Mouse (Mus musculus): ENCODE data around the gene Elfn1. TPM values are rescaled to one million over a fixed set of nuclear protein-coding genes. Genes with fewer than 3 reads are reported as not detected.
"Not testable (repeated sequence)": the region's sequence is repeated elsewhere in the genome, so short reads cannot be mapped to it uniquely, and the experiment has no call there.

The Elfn1 gene
- polyA plus RNA-seq, 1 experiment from 2014 or later = 3.0 TPM

GRCm38 (mm10) chr5:139991531-139991930 lies 83.8 kb downstream of the Elfn1 start:
- H3K4me2 ChIP-seq (ENCODE audit: low read length) = no peak overlapping the region
- peaks cover 25% of the 10 kb centered on the region for H3K9me3 ChIP-seq (ENCODE audit: control insufficient read depth, low read length)
- no peak overlapping the region for H3K27ac ChIP-seq (replicated peaks; ENCODE audit: low read depth, low read length)
- 94% methylated on average over 3 of the region's 3 CpGs for WGBS
- ATAC-seq (ENCODE audit: low FRiP score, low TSS enrichment) (no peak), DNase-seq (no peak)
- no peak overlapping the region for H3K9ac ChIP-seq (replicated peaks; ENCODE audit: low read length)
- H3K4me1 ChIP-seq (ENCODE audit: control insufficient read depth, insufficient read depth, low read length) = no peaks in the 10 kb centered on the region
- H3K27me3 ChIP-seq (ENCODE audit: control insufficient read depth, insufficient read depth, low read length) = no peaks in the 10 kb centered on the region
- H3K4me3 ChIP-seq (replicated peaks; ENCODE audit: low read depth, low read length) = no peak overlapping the region
- H3K36me3 ChIP-seq (ENCODE audit: control insufficient read depth, insufficient read depth, low read length) = no peaks in the 10 kb centered on the region

GRCm38 (mm10) chr5:139998321-139998720 lies 90.6 kb downstream of the Elfn1 start:
- not testable (repeated sequence) for DNase-seq; H3K4me1 ChIP-seq (ENCODE audit: control insufficient read depth, insufficient read depth, low read length); H3K4me3 ChIP-seq (replicated peaks; ENCODE audit: low read depth, low read length); H3K27me3 ChIP-seq (ENCODE audit: control insufficient read depth, insufficient read depth, low read length); H3K9me3 ChIP-seq (ENCODE audit: control insufficient read depth, low read length); H3K9ac ChIP-seq (replicated peaks; ENCODE audit: low read length); H3K27ac ChIP-seq (replicated peaks; ENCODE audit: low read depth, low read length); H3K4me2 ChIP-seq (ENCODE audit: low read length); ATAC-seq (ENCODE audit: low FRiP score, low TSS enrichment); H3K36me3 ChIP-seq (ENCODE audit: control insufficient read depth, insufficient read depth, low read length)
- 74% methylated on average over 12 of the region's 12 CpGs for WGBS

- Histone ChIP-seq H3K36me3 (ENCODE audit: control insufficient read depth, insufficient read depth, low read length) (no peaks in the 10 kb centered on the region), H3K27me3 (ENCODE audit: control insufficient read depth, insufficient read depth, low read length) (peaks cover 7% of the 10 kb centered on the region; the same call in 1 of the 2 replicates), H3K4me2 (ENCODE audit: low read length) (no peak overlapping the region), H3K9ac (replicated peaks; ENCODE audit: low read length) (no peak overlapping the region), H3K4me1 (ENCODE audit: control insufficient read depth, insufficient read depth, low read length) (no peaks in the 10 kb centered on the region), H3K9me3 (ENCODE audit: control insufficient read depth, low read length) (no peaks in the 10 kb centered on the region), H3K4me3 (replicated peaks; ENCODE audit: low read depth, low read length) (no peak overlapping the region), H3K27ac (replicated peaks; ENCODE audit: low read depth, low read length) (no peak overlapping the region)
- DNase-seq = no peak
- WGBS = 29% methylated on average over 6 of the region's 6 CpGs
- ATAC-seq (ENCODE audit: low FRiP score, low TSS enrichment) = no peak
These were observed 91.2 kb downstream of the Elfn1 start for GRCm38 (mm10) chr5:139998916-139999315.

GRCm38 (mm10) chr5:140002541-140002940 lies 94.8 kb downstream of the Elfn1 start:
- peak; percentile 32 for DNase-seq
- 50% methylated on average over 3 of the region's 3 CpGs for WGBS
- H3K4me2 ChIP-seq (ENCODE audit: low read length) = no peak overlapping the region
- H3K9me3 ChIP-seq (ENCODE audit: control insufficient read depth, low read length) = no peaks in the 10 kb centered on the region
- peaks cover under 1% of the 10 kb centered on the region; the same call in 1 of the 2 replicates for H3K4me1 ChIP-seq (ENCODE audit: control insufficient read depth, insufficient read depth, low read length)
- no peak overlapping the region for H3K27ac ChIP-seq (replicated peaks; ENCODE audit: low read depth, low read length)
- H3K4me3 ChIP-seq (replicated peaks; ENCODE audit: low read depth, low read length) = no peak overlapping the region
- ATAC-seq (ENCODE audit: low FRiP score, low TSS enrichment) = no peak
- H3K9ac ChIP-seq (replicated peaks; ENCODE audit: low read length) = no peak overlapping the region
- no peaks in the 10 kb centered on the region for H3K36me3 ChIP-seq (ENCODE audit: control insufficient read depth, insufficient read depth, low read length)
- H3K27me3 ChIP-seq (ENCODE audit: control insufficient read depth, insufficient read depth, low read length) = peaks cover 10% of the 10 kb centered on the region

GRCm38 (mm10) chr5:140006861-140007260 lies 99.1 kb downstream of the Elfn1 start:
- ATAC-seq (ENCODE audit: low FRiP score, low TSS enrichment) = no peak
- Histone ChIP-seq H3K9ac (replicated peaks; ENCODE audit: low read length) (no peak overlapping the region), H3K27ac (replicated peaks; ENCODE audit: low read depth, low read length) (no peak overlapping the region), H3K4me1 (ENCODE audit: control insufficient read depth, insufficient read depth, low read length) (peaks cover 10% of the 10 kb centered on the region), H3K36me3 (ENCODE audit: control insufficient read depth, insufficient read depth, low read length) (no peaks in the 10 kb centered on the region), H3K4me3 (replicated peaks; ENCODE audit: low read depth, low read length) (no peak overlapping the region), H3K4me2 (ENCODE audit: low read length) (no peak overlapping the region), H3K27me3 (ENCODE audit: control insufficient read depth, insufficient read depth, low read length) (peaks cover 30% of the 10 kb centered on the region), H3K9me3 (ENCODE audit: control insufficient read depth, low read length) (no peaks in the 10 kb centered on the region)
- DNase-seq = peak; percentile 28
- WGBS = 64% methylated on average over 8 of the region's 8 CpGs

- 15% methylated on average over 9 of the region's 9 CpGs for WGBS
These were observed 100.1 kb downstream of the Elfn1 start for GRCm38 (mm10) chr5:140007656-140008522.

GRCm38 (mm10) chr5:140008523-140008806 lies 100.7 kb downstream of the Elfn1 start:
- ATAC-seq (ENCODE audit: low FRiP score, low TSS enrichment) (peak; percentile 8; the same call in 1 of the 2 replicates), DNase-seq (no peak)
- Histone ChIP-seq H3K4me1 (ENCODE audit: control insufficient read depth, insufficient read depth, low read length) (peaks cover 10% of the 10 kb centered on the region), H3K36me3 (ENCODE audit: control insufficient read depth, insufficient read depth, low read length) (no peaks in the 10 kb centered on the region), H3K4me2 (ENCODE audit: low read length) (no peak overlapping the region), H3K27ac (replicated peaks; ENCODE audit: low read depth, low read length) (no peak overlapping the region), H3K9me3 (ENCODE audit: control insufficient read depth, low read length) (no peaks in the 10 kb centered on the region), H3K9ac (replicated peaks; ENCODE audit: low read length) (no peak overlapping the region), H3K4me3 (replicated peaks; ENCODE audit: low read depth, low read length) (no peak overlapping the region), H3K27me3 (ENCODE audit: control insufficient read depth, insufficient read depth, low read length) (peaks cover 26% of the 10 kb centered on the region)
- WGBS = 40% methylated on average over 5 of the region's 5 CpGs

More at GRCm38 (mm10) chr5:140007656-140008522, 100.1 kb downstream of the Elfn1 start:
- Histone ChIP-seq H3K4me2 (ENCODE audit: low read length) (no peak overlapping the region), H3K9me3 (ENCODE audit: control insufficient read depth, low read length) (no peaks in the 10 kb centered on the region), H3K27ac (replicated peaks; ENCODE audit: low read depth, low read length) (no peak overlapping the region), H3K4me1 (ENCODE audit: control insufficient read depth, insufficient read depth, low read length) (peaks cover 10% of the 10 kb centered on the region), H3K36me3 (ENCODE audit: control insufficient read depth, insufficient read depth, low read length) (no peaks in the 10 kb centered on the region), H3K4me3 (replicated peaks; ENCODE audit: low read depth, low read length) (no peak overlapping the region), H3K9ac (replicated peaks; ENCODE audit: low read length) (no peak overlapping the region), H3K27me3 (ENCODE audit: control insufficient read depth, insufficient read depth, low read length) (peaks cover 30% of the 10 kb centered on the region)
- ATAC-seq (ENCODE audit: low FRiP score, low TSS enrichment) (peak; percentile 76; the same call in 1 of the 2 replicates), DNase-seq (peak; percentile 69)

GRCm38 (mm10) chr5:140009083-140009655 lies 101.4 kb downstream of the Elfn1 start:
- Histone ChIP-seq H3K4me3 (replicated peaks; ENCODE audit: low read depth, low read length) (no peak overlapping the region), H3K4me1 (ENCODE audit: control insufficient read depth, insufficient read depth, low read length) (peaks cover 10% of the 10 kb centered on the region), H3K27me3 (ENCODE audit: control insufficient read depth, insufficient read depth, low read length) (peaks cover 23% of the 10 kb centered on the region), H3K9me3 (ENCODE audit: control insufficient read depth, low read length) (no peaks in the 10 kb centered on the region), H3K9ac (replicated peaks; ENCODE audit: low read length) (no peak overlapping the region), H3K36me3 (ENCODE audit: control insufficient read depth, insufficient read depth, low read length) (no peaks in the 10 kb centered on the region), H3K4me2 (ENCODE audit: low read length) (no peak overlapping the region), H3K27ac (replicated peaks; ENCODE audit: low read depth, low read length) (no peak overlapping the region)
- DNase-seq (no peak), ATAC-seq (ENCODE audit: low FRiP score, low TSS enrichment) (no peak)
- WGBS = 73% methylated on average over 7 of the region's 7 CpGs

GRCm38 (mm10) chr5:140010405-140010804 lies 102.7 kb downstream of the Elfn1 start:
- H3K27ac ChIP-seq (replicated peaks; ENCODE audit: low read depth, low read length) = no peak overlapping the region
- H3K9me3 ChIP-seq (ENCODE audit: control insufficient read depth, low read length) = no peaks in the 10 kb centered on the region
- H3K27me3 ChIP-seq (ENCODE audit: control insufficient read depth, insufficient read depth, low read length) = peaks cover 23% of the 10 kb centered on the region
- H3K36me3 ChIP-seq (ENCODE audit: control insufficient read depth, insufficient read depth, low read length) = no peaks in the 10 kb centered on the region
- DNase-seq (no peak), ATAC-seq (ENCODE audit: low FRiP score, low TSS enrichment) (no peak)
- WGBS = 90% methylated on average over 3 of the region's 3 CpGs
- H3K9ac ChIP-seq (replicated peaks; ENCODE audit: low read length) = no peak overlapping the region
- no peak overlapping the region for H3K4me2 ChIP-seq (ENCODE audit: low read length)
- no peak overlapping the region for H3K4me3 ChIP-seq (replicated peaks; ENCODE audit: low read depth, low read length)
- peaks cover 10% of the 10 kb centered on the region for H3K4me1 ChIP-seq (ENCODE audit: control insufficient read depth, insufficient read depth, low read length)
